Mouse (Mus musculus) hindbrain, embryonic 13.5 days (tissue): Measurements from ENCODE around the gene Taf10. TPM values are rescaled to one million over a fixed set of nuclear protein-coding genes. Genes with fewer than 3 reads are reported as not detected.
"Not testable (repeated sequence)": the region's sequence is repeated elsewhere in the genome, so short reads cannot be mapped to it uniquely, and the experiment has no call there.

Experiments
- ATAC-seq: fragments of 200-750 bp; cut with Nextera tagmentation; 2 replicates; pipeline ENCODE4 v1.8.0; 2017; ENCODE audit warnings: moderate TSS enrichment; ENCODE audit not compliant: low FRiP score
- H3K27ac ChIP-seq: fragments of 300-500 bp; sonication (generic); 2 replicates; pipeline ENCODE4 v1.5.1; 2015; ENCODE audit warnings: inconsistent platforms, mild to moderate bottlenecking, moderate library complexity
- H3K27me3 ChIP-seq: fragments of 300-500 bp; sonication (generic); 2 replicates; pipeline ENCODE4 v1.6.1; 2015; ENCODE audit warnings: mild to moderate bottlenecking, inconsistent platforms
- H3K36me3 ChIP-seq: fragments of 300-500 bp; sonication (generic); 2 replicates; pipeline ENCODE4 v1.6.1; 2015; ENCODE audit warnings: mild to moderate bottlenecking, inconsistent platforms
- H3K4me1 ChIP-seq: fragments of 300-500 bp; sonication (generic); replicated peaks from 2 replicates; pipeline ENCODE4 v1.6.1; 2015; ENCODE audit warnings: inconsistent platforms
- H3K4me2 ChIP-seq: fragments of 300-500 bp; sonication (generic); 2 replicates; pipeline ENCODE4 v1.6.1; 2015; ENCODE audit warnings: inconsistent platforms, mild to moderate bottlenecking, moderate library complexity
- H3K4me3 ChIP-seq: fragments of 300-500 bp; sonication (generic); 2 replicates; pipeline ENCODE4 v1.5.1; 2015; ENCODE audit warnings: mild to moderate bottlenecking, inconsistent platforms
- H3K9ac ChIP-seq: fragments of 300-500 bp; sonication (generic); 2 replicates; pipeline ENCODE4 v1.6.1; 2015; ENCODE audit warnings: mild to moderate bottlenecking, inconsistent platforms
- H3K9me3 ChIP-seq: fragments of 300-500 bp; sonication (generic); 2 replicates; pipeline ENCODE4 v1.6.1; 2016; ENCODE audit warnings: inconsistent platforms
- WGBS: fragments of 180-500 bp; shearing (Covaris S2); methylation state at CpG from one replicate; pipeline ENCODE4 v1.1.7; 2015; 5-methylcytosine and 5-hydroxymethylcytosine counted together
- polyA plus RNA-seq: library from polyadenylated mRNA; unstranded; fragments of >200 nt; fragmentation: Nextera tagmentation; extraction: Ambion mirVana; gene quantifications from 2 replicates; pipeline ENCODE4 v1.2.1, GENCODE M21; 2015

Taf10 gene
- polyA plus RNA-seq, 1 experiment from 2014 or later: 122 TPM

- no peaks in the 10 kb centered on the region for H3K9me3 ChIP-seq
- H3K4me3 ChIP-seq: no peak overlapping the region
- H3K9ac ChIP-seq: no peak overlapping the region
- no peak for ATAC-seq
- peaks cover 28% of the 10 kb centered on the region for H3K4me1 ChIP-seq
- no peak overlapping the region for H3K4me2 ChIP-seq
- H3K27ac ChIP-seq: no peak overlapping the region
- no peaks in the 10 kb centered on the region for H3K27me3 ChIP-seq
- peaks cover 47% of the 10 kb centered on the region for H3K36me3 ChIP-seq
- WGBS: 74% methylated on average over 2 of the region's 2 CpGs
Measured at GRCm38 (mm10) chr7:105747776-105748175, 3.6 kb upstream of the Taf10 start.

GRCm38 (mm10) chr7:105743246-105743925 is 775 bp downstream of the Taf10 start:
- 34% methylated on average over 20 of the region's 20 CpGs for WGBS
- ATAC-seq, H3K9me3 ChIP-seq, H3K27me3 ChIP-seq: not testable (repeated sequence)
- Histone ChIP-seq H3K36me3 (peaks cover 59% of the 10 kb centered on the region), H3K4me3 (peak overlapping the region; percentile 96), H3K4me2 (peak overlapping the region; percentile 92), H3K4me1 (peaks cover 23% of the 10 kb centered on the region), H3K9ac (peak overlapping the region; percentile 97), H3K27ac (peak overlapping the region; percentile 86)

- Histone ChIP-seq H3K4me3 (peak overlapping the region; percentile 96), H3K4me2 (peak overlapping the region; percentile 92), H3K36me3 (peaks cover 52% of the 10 kb centered on the region), H3K4me1 (peaks cover 29% of the 10 kb centered on the region)
- 81% methylated on average over 7 of the region's 7 CpGs for WGBS
- ATAC-seq, H3K9me3 ChIP-seq, H3K9ac ChIP-seq, H3K27me3 ChIP-seq, H3K27ac ChIP-seq: not testable (repeated sequence)
Measured at GRCm38 (mm10) chr7:105742539-105743215, 1.5 kb downstream of the Taf10 start.

- Histone ChIP-seq H3K9ac (no peak overlapping the region), H3K4me3 (no peak overlapping the region), H3K27ac (no peak overlapping the region), H3K9me3 (no peaks in the 10 kb centered on the region), H3K4me1 (peaks cover 35% of the 10 kb centered on the region), H3K36me3 (peaks cover 45% of the 10 kb centered on the region), H3K27me3 (no peaks in the 10 kb centered on the region), H3K4me2 (no peak overlapping the region)
- WGBS: 96% methylated on average over 9 of the region's 9 CpGs
- ATAC-seq: no peak
Measured at GRCm38 (mm10) chr7:105741978-105742377, 2.2 kb downstream of the Taf10 start.

GRCm38 (mm10) chr7:105740851-105741250 is 3.3 kb downstream of the Taf10 start:
- H3K9ac ChIP-seq: no peak overlapping the region
- H3K27ac ChIP-seq: no peak overlapping the region
- no peaks in the 10 kb centered on the region for H3K9me3 ChIP-seq
- H3K4me3 ChIP-seq: no peak overlapping the region
- H3K36me3 ChIP-seq: peaks cover 35% of the 10 kb centered on the region
- no peak overlapping the region for H3K4me2 ChIP-seq
- no peak for ATAC-seq
- H3K4me1 ChIP-seq: peaks cover 38% of the 10 kb centered on the region
- H3K27me3 ChIP-seq: no peaks in the 10 kb centered on the region
- WGBS: 91% methylated on average over 6 of the region's 6 CpGs

- ATAC-seq: no peak
- no peaks in the 10 kb centered on the region for H3K27me3 ChIP-seq
- H3K9me3 ChIP-seq: no peaks in the 10 kb centered on the region
- H3K4me2 ChIP-seq: no peak overlapping the region
- peaks cover 44% of the 10 kb centered on the region for H3K4me1 ChIP-seq
- no peak overlapping the region for H3K27ac ChIP-seq
- H3K4me3 ChIP-seq: no peak overlapping the region
- no peak overlapping the region for H3K9ac ChIP-seq
- peaks cover 35% of the 10 kb centered on the region for H3K36me3 ChIP-seq
- WGBS: 82% methylated on average over 13 of the region's 13 CpGs
Measured at GRCm38 (mm10) chr7:105740089-105740795, 3.9 kb downstream of the Taf10 start.

GRCm38 (mm10) chr7:105738948-105739347 is 5.2 kb downstream of the Taf10 start:
- Histone ChIP-seq H3K27me3 (no peaks in the 10 kb centered on the region), H3K4me2 (peak overlapping the region; percentile 90), H3K27ac (peak overlapping the region; percentile 44; the same call in 1 of the 2 replicates), H3K4me1 (peaks cover 45% of the 10 kb centered on the region), H3K36me3 (peaks cover 42% of the 10 kb centered on the region), H3K9ac (peak overlapping the region; percentile 13; the same call in 1 of the 2 replicates), H3K9me3 (no peaks in the 10 kb centered on the region), H3K4me3 (no peak overlapping the region)
- ATAC-seq: no peak
- WGBS: 38% methylated on average over 3 of the region's 3 CpGs

GRCm38 (mm10) chr7:105738286-105738685 is 5.9 kb downstream of the Taf10 start:
- H3K4me1 ChIP-seq: peaks cover 41% of the 10 kb centered on the region
- H3K36me3 ChIP-seq: peaks cover 49% of the 10 kb centered on the region
- 0 out of 2 replicates have a peak overlapping the region, but pooled peaks have one; percentile 4 for H3K4me3 ChIP-seq
- no peak overlapping the region for H3K27ac ChIP-seq
- H3K27me3 ChIP-seq: no peaks in the 10 kb centered on the region
- no peak for ATAC-seq
- no peaks in the 10 kb centered on the region for H3K9me3 ChIP-seq
- WGBS: 89% methylated on average over 2 of the region's 2 CpGs
- 0 out of 2 replicates have a peak overlapping the region, but pooled peaks have one; percentile 13 for H3K9ac ChIP-seq
- H3K4me2 ChIP-seq: peak overlapping the region; percentile 90

- Histone ChIP-seq H3K4me1 (peaks cover 35% of the 10 kb centered on the region), H3K9me3 (no peaks in the 10 kb centered on the region), H3K4me2 (peak overlapping the region; percentile 90), H3K36me3 (peaks cover 50% of the 10 kb centered on the region), H3K9ac (peak overlapping the region; percentile 91), H3K4me3 (peak overlapping the region; percentile 80), H3K27ac (no peak overlapping the region), H3K27me3 (no peaks in the 10 kb centered on the region)
- WGBS: 36% methylated on average over 3 of the region's 3 CpGs
- ATAC-seq: no peak
Measured at GRCm38 (mm10) chr7:105737648-105738047, 6.5 kb downstream of the Taf10 start.

GRCm38 (mm10) chr7:105736911-105737521 is 7.1 kb downstream of the Taf10 start, which contains the start of gene Rrp8:
Rrp8 (minus strand) TSS chr7:105737385.
- WGBS: under 1% methylated on average over 30 of the region's 30 CpGs
- no peaks in the 10 kb centered on the region for H3K27me3 ChIP-seq
- peak within 1 kb of the TSS; percentile 80 for H3K4me3 ChIP-seq
- no peaks in the 10 kb centered on the region for H3K9me3 ChIP-seq
- H3K4me1 ChIP-seq: peaks cover 35% of the 10 kb centered on the region
- peak within 1 kb of the TSS; percentile 90 for H3K4me2 ChIP-seq
- 0 out of 2 replicates have a peak, but pooled peaks have one; percentile 7 for ATAC-seq
- peaks cover 50% of the 10 kb centered on the region for H3K36me3 ChIP-seq
- peak within 1 kb of the TSS; percentile 91 for H3K9ac ChIP-seq
- H3K27ac ChIP-seq: peak within 1 kb of the TSS; percentile 81

GRCm38 (mm10) chr7:105736264-105736901 is 7.8 kb downstream of the Taf10 start, which contains the start of gene Ilk:
Ilk (plus strand) TSS chr7:105736592.
- WGBS: under 1% methylated on average over 56 of the region's 62 CpGs
- H3K36me3 ChIP-seq: peaks cover 50% of the 10 kb centered on the region

More at GRCm38 (mm10) chr7:105736264-105736901, 7.8 kb downstream of the Taf10 start, which contains the start of gene Ilk:
- ATAC-seq: peak; percentile 96
- Histone ChIP-seq H3K27me3 (no peaks in the 10 kb centered on the region), H3K4me2 (peak within 1 kb of the TSS; percentile 90), H3K9ac (peak within 1 kb of the TSS; percentile 91), H3K4me1 (peaks cover 35% of the 10 kb centered on the region), H3K9me3 (no peaks in the 10 kb centered on the region), H3K4me3 (peak within 1 kb of the TSS; percentile 80), H3K27ac (peak within 1 kb of the TSS; percentile 81)
